Mouse (Mus musculus): Measurements from ENCODE around the gene Stum. TPM values are rescaled to one million over a fixed set of nuclear protein-coding genes. Genes with fewer than 3 reads are reported as not detected.
"Not testable (repeated sequence)": the region's sequence is repeated elsewhere in the genome, so short reads cannot be mapped to it uniquely, and the experiment has no call there.

The Stum gene
- total RNA-seq (2021) = 100 to 1,000 TPM; 298 to 309 TPM
- long read RNA-seq, experiment 1, transcript Stum-205 (3 exons, 1,063 nt) = major isoform, 19 of 32 reads
- long read RNA-seq, experiment 1, partial matches to known transcripts = 1 of 32 reads
- long read RNA-seq, experiment 1, other reads (novel, unspliced or antisense) = 12 of 32 reads
- long read RNA-seq, experiment 2, transcript Stum-205 (3 exons, 1,063 nt) = major isoform, 13 of 32 reads
- long read RNA-seq, experiment 2, partial matches to known transcripts = 0 of 32 reads
- long read RNA-seq, experiment 2, other reads (novel, unspliced or antisense) = 19 of 32 reads

GRCm38 (mm10) chr1:180483399-180484291 lies at the start of gene Stum:
Stum (minus strand) TSS chr1:180483504.
- H3K27ac ChIP-seq = peak within 1 kb of the TSS; percentile 98
- peak; percentile 88 for TF ChIP-seq CTCF (conservative IDR thresholded peaks at IDR 0.05)
- peak within 1 kb of the TSS; percentile 78 for H3K4me3 ChIP-seq
- DNase-seq (ENCODE audit: low spot score in 2 of 2) = peak; percentile 71

GRCm38 (mm10) chr1:180532671-180533070 lies 49.4 kb upstream of the Stum start:
- TF ChIP-seq CTCF (conservative IDR thresholded peaks at IDR 0.05) = no peak
- H3K27ac ChIP-seq = no peak overlapping the region
- no peak overlapping the region for H3K4me3 ChIP-seq
- no peak for DNase-seq (ENCODE audit: low spot score in 2 of 2)

GRCm38 (mm10) chr1:180530457-180531263 lies 47.4 kb upstream of the Stum start:
- no peak overlapping the region for H3K4me3 ChIP-seq
- DNase-seq (ENCODE audit: low spot score in 2 of 2) = no peak
- TF ChIP-seq CTCF (conservative IDR thresholded peaks at IDR 0.05) = no peak
- H3K27ac ChIP-seq = no peak overlapping the region

GRCm38 (mm10) chr1:180529847-180530246 lies 46.5 kb upstream of the Stum start:
- DNase-seq (ENCODE audit: low spot score in 2 of 2) = no peak
- Histone ChIP-seq H3K4me3 (no peak overlapping the region), H3K27ac (no peak overlapping the region)
- no peak for TF ChIP-seq CTCF (conservative IDR thresholded peaks at IDR 0.05)

- no peak for DNase-seq (ENCODE audit: low spot score in 2 of 2)
- TF ChIP-seq CTCF (conservative IDR thresholded peaks at IDR 0.05) = no peak
- peak overlapping the region; percentile 46; the same call in 1 of the 2 replicates for H3K27ac ChIP-seq
- H3K4me3 ChIP-seq = no peak overlapping the region
Observed at GRCm38 (mm10) chr1:180525301-180525700, 42.0 kb upstream of the Stum start.

- DNase-seq (ENCODE audit: low spot score in 2 of 2) = no peak
- H3K27ac ChIP-seq = no peak overlapping the region
- H3K4me3 ChIP-seq = no peak overlapping the region
- TF ChIP-seq CTCF (conservative IDR thresholded peaks at IDR 0.05) = no peak
Observed at GRCm38 (mm10) chr1:180523320-180523719, 40.0 kb upstream of the Stum start.

GRCm38 (mm10) chr1:180520190-180520589 lies 36.9 kb upstream of the Stum start:
- no peak overlapping the region for H3K4me3 ChIP-seq
- DNase-seq (ENCODE audit: low spot score in 2 of 2) = peak; percentile 58 to 74
- no peak for TF ChIP-seq CTCF (conservative IDR thresholded peaks at IDR 0.05)
- peak overlapping the region; percentile 71 for H3K27ac ChIP-seq

GRCm38 (mm10) chr1:180519520-180519919 lies 36.2 kb upstream of the Stum start:
- TF ChIP-seq CTCF (conservative IDR thresholded peaks at IDR 0.05) = no peak
- DNase-seq (ENCODE audit: low spot score in 2 of 2) = no peak

GRCm38 (mm10) chr1:180518899-180519298 lies 35.6 kb upstream of the Stum start:
- not testable (repeated sequence) for DNase-seq (ENCODE audit: low spot score in 2 of 2); H3K4me3 ChIP-seq; H3K27ac ChIP-seq

More at GRCm38 (mm10) chr1:180519520-180519919, 36.2 kb upstream of the Stum start:
- Histone ChIP-seq H3K27ac (peak overlapping the region; percentile 71; the same call in 1 of the 2 replicates), H3K4me3 (no peak overlapping the region)

- Histone ChIP-seq H3K27ac (no peak overlapping the region), H3K4me3 (no peak overlapping the region)
- no peak for TF ChIP-seq CTCF (conservative IDR thresholded peaks at IDR 0.05)
- DNase-seq (ENCODE audit: low spot score in 2 of 2) = no peak
Observed at GRCm38 (mm10) chr1:180518412-180518811, 35.1 kb upstream of the Stum start.

GRCm38 (mm10) chr1:180517390-180518054 lies 34.2 kb upstream of the Stum start:
- peak in 1 of 2 experiments; percentile 44 for DNase-seq (ENCODE audit: low spot score in 2 of 2)
- H3K27ac ChIP-seq = peak overlapping the region; percentile 46

GRCm38 (mm10) chr1:180514077-180514476 lies 30.8 kb upstream of the Stum start:
- H3K27ac ChIP-seq = no peak overlapping the region
- no peak for TF ChIP-seq CTCF (conservative IDR thresholded peaks at IDR 0.05)
- no peak overlapping the region for H3K4me3 ChIP-seq
- DNase-seq (ENCODE audit: low spot score in 2 of 2) = no peak

More at GRCm38 (mm10) chr1:180517390-180518054, 34.2 kb upstream of the Stum start:
- TF ChIP-seq CTCF (conservative IDR thresholded peaks at IDR 0.05) = no peak
- H3K4me3 ChIP-seq = no peak overlapping the region
